Mouse (Mus musculus): ENCODE measurements around the gene Dctn2. TPM values are rescaled to one million over a fixed set of nuclear protein-coding genes. Genes with fewer than 3 reads are reported as not detected.
A peak's percentile ranks its signal among the peaks of the same experiment; 100 is the strongest.

Dctn2 gene
- total RNA-seq, 2 experiments from 2014 or later = 267 to 287 TPM

DNA sequence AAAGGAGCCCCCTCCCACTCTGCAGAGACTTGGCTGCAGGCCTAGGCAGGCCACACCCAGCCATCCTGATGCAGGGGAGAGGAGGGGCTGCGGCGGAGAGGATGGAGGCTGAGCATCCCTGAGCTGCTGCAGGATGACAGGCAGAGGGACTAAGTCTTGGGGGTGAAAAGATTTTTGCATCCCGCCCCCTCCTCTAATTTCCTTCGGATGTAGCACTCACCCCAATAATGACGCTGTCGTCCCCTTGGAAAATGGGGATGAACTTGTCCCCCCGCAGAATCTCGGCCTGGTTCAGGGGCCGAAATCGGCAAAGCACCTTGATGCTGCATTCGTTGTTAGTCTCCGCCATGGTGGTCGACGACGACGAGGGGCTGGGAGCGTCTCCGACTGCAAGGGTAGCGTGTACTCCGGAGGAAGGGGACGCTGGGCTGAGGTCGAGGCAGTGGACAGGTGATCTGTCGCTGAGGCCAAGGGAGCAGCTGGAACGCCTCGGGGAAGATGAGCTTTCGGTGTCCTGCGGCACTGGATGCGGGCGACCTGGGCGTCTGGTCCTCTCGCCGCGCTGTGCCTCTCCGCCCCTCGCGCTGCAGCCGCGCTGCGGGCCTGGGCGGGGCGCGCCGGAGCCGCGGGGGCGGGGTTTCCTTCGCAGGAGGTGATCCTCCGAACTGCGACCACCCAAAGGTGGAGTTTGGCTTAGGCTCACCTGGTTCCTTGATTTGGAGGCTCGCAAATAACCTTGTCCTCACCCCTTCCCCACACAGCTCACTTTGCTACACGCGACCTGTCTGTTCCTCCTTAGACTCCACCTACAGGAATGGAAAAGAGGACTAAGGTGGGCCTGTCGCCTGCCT lies 3.4 kb upstream of the Dctn2 start, which contains the start of gene Kif5a:
Gene Kif5a, minus strand, starts transcription at position 801 of the 851 bp plus-strand sequence.
- intact Hi-C loops (cut with DNase I) = no loop called here
- DNase-seq (ENCODE audit: low spot score in 2 of 2) = peak; percentile 78 to 89

GRCm38 (mm10) chr10:127263631-127264030 lies 2.5 kb upstream of the Dctn2 start:
- DNase-seq (ENCODE audit: low spot score in 2 of 2) = no peak
- intact Hi-C loops (cut with DNase I) = no loop called here

GRCm38 (mm10) chr10:127264336-127264735 lies 1.8 kb upstream of the Dctn2 start:
- DNase-seq (ENCODE audit: low spot score in 2 of 2) = no peak
- intact Hi-C loops (cut with DNase I) = no loop called here

GRCm38 (mm10) chr10:127264971-127265370 lies 1.2 kb upstream of the Dctn2 start:
- intact Hi-C loops (cut with DNase I) = no loop called here
- DNase-seq (ENCODE audit: low spot score in 2 of 2) = no peak

- no peak for DNase-seq (ENCODE audit: low spot score in 2 of 2)
- intact Hi-C loops (cut with DNase I) = loop anchor here (2.0 kb wide), 1 partner anchor 23 kb away; the partner anchor contains the start of gene Mbd6
Observed at GRCm38 (mm10) chr10:127265727-127266111, 449 bp upstream of the Dctn2 start.

DNA sequence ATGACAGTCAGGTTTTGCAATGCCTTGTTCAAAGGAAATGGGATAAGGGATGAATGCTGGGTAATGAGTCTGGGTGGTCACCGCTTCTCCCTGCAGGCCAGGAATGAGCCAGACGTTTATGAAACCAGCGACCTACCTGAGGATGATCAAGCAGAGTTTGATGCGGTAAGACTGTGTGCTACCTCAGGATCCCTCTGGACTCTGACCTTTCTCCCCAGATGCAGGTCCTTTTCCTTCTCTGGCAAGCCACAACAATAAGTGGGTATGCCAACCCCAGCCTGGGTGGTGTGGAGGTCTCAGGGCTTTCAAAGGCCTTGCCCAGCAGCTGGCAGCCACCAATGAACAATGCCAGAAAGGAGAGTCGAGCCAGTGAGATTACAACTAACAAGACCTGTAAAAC lies 1.1 kb downstream of the Dctn2 start:
- no peak for DNase-seq (ENCODE audit: low spot score in 2 of 2)
- intact Hi-C loops (cut with DNase I) = loop anchor here (2.0 kb wide), 1 partner anchor 21 kb away; the partner anchor contains the start of gene Mbd6

- no peak for DNase-seq (ENCODE audit: low spot score in 2 of 2)
- intact Hi-C loops (cut with DNase I) = no loop called here
Observed at GRCm38 (mm10) chr10:127268401-127268800, 2.2 kb downstream of the Dctn2 start.

DNA sequence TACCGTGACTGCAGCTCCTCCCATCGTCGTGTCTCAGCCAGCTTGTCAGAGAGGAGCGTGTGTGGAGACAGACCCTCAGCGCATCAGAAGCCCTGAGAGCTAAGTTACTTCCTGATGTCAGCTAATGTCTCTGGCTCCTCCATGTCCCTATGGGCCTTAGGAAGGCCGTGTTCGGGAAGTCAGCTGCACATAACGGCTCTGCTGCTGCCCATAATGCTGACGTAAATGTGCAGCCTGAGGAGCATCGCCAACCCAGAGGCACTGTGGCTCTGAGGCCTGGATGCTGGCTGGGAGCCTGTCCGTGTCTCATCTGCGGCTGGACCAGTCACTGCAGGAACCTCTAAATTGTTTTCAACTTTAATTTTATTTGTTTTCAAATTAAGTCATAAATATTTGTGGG lies 2.9 kb downstream of the Dctn2 start:
- intact Hi-C loops (cut with DNase I) = no loop called here

GRCm38 (mm10) chr10:127269884-127270283 lies 3.7 kb downstream of the Dctn2 start:
- DNase-seq (ENCODE audit: low spot score in 2 of 2) = no peak
- intact Hi-C loops (cut with DNase I) = no loop called here

More for the DNA sequence above, 2.9 kb downstream of the Dctn2 start:
- no peak for DNase-seq (ENCODE audit: low spot score in 2 of 2)

DNA sequence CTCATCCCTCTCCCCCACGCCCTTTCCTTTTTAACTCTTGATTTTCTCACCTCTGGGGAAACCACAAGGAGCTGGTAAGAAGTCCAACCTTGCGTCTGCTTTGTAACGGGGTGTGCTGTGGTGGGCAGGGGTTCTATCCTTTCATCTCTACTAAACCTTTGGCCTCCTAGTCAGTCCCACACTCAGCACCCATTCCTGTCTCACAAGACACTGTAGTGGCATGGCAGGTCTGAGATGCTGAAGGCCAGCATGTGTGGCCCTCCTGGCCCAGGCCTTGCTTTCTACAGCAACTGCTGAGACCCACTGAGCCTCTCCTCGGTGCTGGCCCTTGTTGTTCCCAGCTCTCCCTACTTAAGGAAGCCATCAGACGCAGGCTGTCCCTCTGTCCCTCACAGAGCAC lies 6.2 kb downstream of the Dctn2 start:
- no peak for DNase-seq (ENCODE audit: low spot score in 2 of 2)
- intact Hi-C loops (cut with DNase I) = no loop called here

DNA sequence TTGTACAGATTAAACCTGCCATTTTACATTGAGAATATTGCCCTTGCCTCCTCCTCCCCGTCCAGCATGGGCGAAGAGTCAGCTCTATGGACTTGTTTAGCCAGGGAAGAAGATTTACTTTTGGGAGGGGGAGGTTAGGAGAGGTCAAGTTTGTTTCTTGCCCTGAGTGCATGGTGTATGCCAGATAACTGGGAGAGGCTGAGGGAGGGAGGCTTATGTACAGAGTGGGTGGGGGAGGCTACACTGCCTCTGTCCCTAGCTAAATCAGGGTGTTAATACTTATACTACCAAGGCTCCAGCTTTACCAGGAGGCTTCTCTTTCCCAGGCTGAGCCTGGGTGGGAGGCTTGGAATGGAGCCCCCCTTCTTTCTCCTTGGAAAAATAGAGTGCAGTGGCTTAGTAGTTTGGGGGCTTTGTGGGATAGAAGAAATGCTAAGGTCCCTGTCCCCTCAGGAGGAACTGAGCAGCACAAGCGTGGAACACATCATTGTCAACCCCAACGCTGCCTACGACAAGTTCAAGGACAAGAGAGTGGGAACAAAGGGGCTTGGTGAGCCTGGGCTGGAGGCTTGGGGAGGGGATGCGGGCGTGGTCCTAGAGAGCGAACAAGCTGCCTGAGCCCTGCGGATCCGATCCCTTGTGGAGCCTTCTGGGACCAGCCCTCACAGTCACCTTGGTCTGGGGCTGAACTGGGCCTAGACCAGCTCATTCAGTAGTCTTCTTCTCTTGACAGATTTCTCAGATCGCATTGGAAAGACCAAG lies 8.3 kb downstream of the Dctn2 start:
- intact Hi-C loops (cut with DNase I) = no loop called here

GRCm38 (mm10) chr10:127279730-127280129 lies 13.6 kb downstream of the Dctn2 start:
- no peak for DNase-seq (ENCODE audit: low spot score in 2 of 2)
- intact Hi-C loops (cut with DNase I) = no loop called here

More for the DNA sequence above, 8.3 kb downstream of the Dctn2 start:
- no peak for DNase-seq (ENCODE audit: low spot score in 2 of 2)

GRCm38 (mm10) chr10:127281316-127281715 lies 15.1 kb downstream of the Dctn2 start:
- DNase-seq (ENCODE audit: low spot score in 2 of 2) = no peak
- intact Hi-C loops (cut with DNase I) = no loop called here

- intact Hi-C loops (cut with DNase I) = no loop called here
- DNase-seq (ENCODE audit: low spot score in 2 of 2) = no peak
Observed at GRCm38 (mm10) chr10:127282620-127283215, 16.6 kb downstream of the Dctn2 start.

- DNase-seq (ENCODE audit: low spot score in 2 of 2) = no peak
- intact Hi-C loops (cut with DNase I) = no loop called here
Observed at GRCm38 (mm10) chr10:127284105-127284622, 18.0 kb downstream of the Dctn2 start.

DNA sequence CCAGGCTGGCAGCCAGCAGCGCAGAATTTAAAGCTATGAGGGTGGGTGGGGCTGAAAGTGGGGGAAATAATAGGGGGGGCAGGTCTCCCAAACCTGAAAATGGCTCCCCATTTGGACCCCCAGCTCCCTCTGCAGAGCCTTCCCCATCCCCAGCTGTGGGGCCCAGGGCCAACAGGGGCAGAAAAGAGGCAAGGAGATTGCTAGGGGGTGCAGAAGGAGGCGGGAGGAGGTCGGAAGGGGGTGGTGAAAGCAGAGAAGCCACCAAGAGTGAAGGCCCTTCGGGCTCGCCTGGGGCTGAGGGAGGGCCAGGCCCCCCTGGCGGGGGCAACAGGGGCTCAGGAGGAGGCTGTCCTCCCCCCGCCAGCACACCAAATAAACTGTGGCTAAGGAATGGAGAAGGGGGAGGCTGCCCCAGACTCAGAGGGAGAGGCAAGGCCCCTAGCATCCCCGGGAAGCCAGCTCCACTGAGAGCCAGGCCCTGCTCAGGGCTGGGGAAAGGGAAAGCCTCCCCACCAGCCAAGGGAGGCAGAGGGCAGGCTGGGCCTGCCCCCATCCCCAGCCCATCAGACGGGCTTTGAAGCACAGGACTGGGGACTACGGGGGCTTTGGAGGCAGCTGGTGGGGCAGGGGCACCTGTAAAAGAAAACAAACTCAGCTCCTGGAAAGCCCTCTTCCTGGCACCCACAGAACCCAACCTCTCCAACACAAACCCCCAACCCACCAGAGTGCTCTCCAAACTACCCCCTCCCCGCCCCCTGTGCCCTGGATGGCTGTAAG lies 18.7 kb downstream of the Dctn2 start:
- no peak for DNase-seq (ENCODE audit: low spot score in 2 of 2)
- intact Hi-C loops (cut with DNase I) = no loop called here

GRCm38 (mm10) chr10:127285644-127286043 lies 19.5 kb downstream of the Dctn2 start:
- intact Hi-C loops (cut with DNase I) = no loop called here
- no peak for DNase-seq (ENCODE audit: low spot score in 2 of 2)

DNA sequence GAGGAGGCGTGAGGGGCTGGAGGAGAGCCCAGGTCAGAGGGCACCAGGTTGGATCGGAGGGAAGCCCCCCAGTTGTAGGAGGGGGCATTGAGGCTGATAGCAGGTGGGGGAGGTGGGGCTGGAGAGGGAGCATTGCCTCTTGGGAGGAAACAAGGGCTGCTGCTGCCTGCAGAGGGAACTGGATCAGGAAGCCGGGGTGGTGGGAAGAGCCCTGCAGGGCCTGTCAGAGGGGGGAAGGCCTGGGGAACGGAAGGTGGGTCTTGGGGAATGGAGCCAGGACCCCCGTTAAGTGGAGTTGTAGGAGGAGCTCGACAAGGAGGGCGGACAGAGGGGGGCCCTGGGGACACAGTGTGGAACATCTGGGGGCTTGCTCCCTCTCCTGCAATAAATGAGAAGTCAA lies 20.0 kb downstream of the Dctn2 start:
- no peak for DNase-seq (ENCODE audit: low spot score in 2 of 2)
- intact Hi-C loops (cut with DNase I) = no loop called here

DNA sequence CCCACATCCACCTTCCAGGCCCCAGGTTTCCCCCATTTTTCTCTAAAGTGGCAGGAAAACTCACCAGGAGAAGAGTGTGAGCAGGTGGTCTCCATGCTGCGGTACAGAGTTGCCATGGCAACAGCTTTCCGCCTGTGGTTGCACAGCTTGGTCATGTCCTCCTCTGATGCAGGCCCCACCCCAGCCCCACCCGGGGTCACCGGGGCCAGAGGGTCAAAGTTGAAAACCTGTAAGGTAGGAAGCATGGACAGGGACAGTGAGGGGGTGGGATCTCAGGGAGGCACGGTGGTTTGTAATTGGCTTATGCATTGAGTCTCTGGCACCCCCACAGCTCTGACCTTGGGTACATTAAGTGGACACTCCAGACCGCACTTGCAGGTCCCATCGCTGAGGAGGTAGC lies 20.6 kb downstream of the Dctn2 start:
- DNase-seq (ENCODE audit: low spot score in 2 of 2) = no peak
- intact Hi-C loops (cut with DNase I) = no loop called here

All from left cerebral cortex, postnatal 36 days (tissue).